Mouse (Mus musculus): Measurements from ENCODE around the gene Thap7.
A peak's percentile ranks its signal among the peaks of the same experiment; 100 is the strongest.
"Not testable (repeated sequence)": the region's sequence is repeated elsewhere in the genome, so short reads cannot be mapped to it uniquely, and the experiment has no call there.

Thap7 gene

GRCm38 (mm10) chr16:17530640-17531288 is at the start of gene Thap7:
TSS of gene Thap7 (minus strand) at chr16:17531136.
- peak; percentile 97 for DNase-seq (ENCODE audit: low read depth, low spot score)

- no peak for DNase-seq (ENCODE audit: low read depth, low spot score)
These were observed 45.9 kb upstream of the Thap7 start for GRCm38 (mm10) chr16:17576825-17577215.

- no peak for DNase-seq (ENCODE audit: low read depth, low spot score)
These were observed 45.2 kb upstream of the Thap7 start for GRCm38 (mm10) chr16:17575870-17576824.

- no peak for DNase-seq (ENCODE audit: low read depth, low spot score)
These were observed 35.2 kb upstream of the Thap7 start for GRCm38 (mm10) chr16:17566186-17566585.

- DNase-seq (ENCODE audit: low read depth, low spot score): no peak
These were observed 33.8 kb upstream of the Thap7 start for GRCm38 (mm10) chr16:17564771-17565170.

- DNase-seq (ENCODE audit: low read depth, low spot score): no peak
These were observed 33.3 kb upstream of the Thap7 start for GRCm38 (mm10) chr16:17564221-17564620.

- no peak for DNase-seq (ENCODE audit: low read depth, low spot score)
These were observed 32.6 kb upstream of the Thap7 start for GRCm38 (mm10) chr16:17563580-17563979.

GRCm38 (mm10) chr16:17561751-17562208 is 30.8 kb upstream of the Thap7 start, which contains the start of gene P2rx6:
TSS of gene P2rx6 (plus strand) at chr16:17561885.
- DNase-seq (ENCODE audit: low read depth, low spot score): peak; percentile 42

GRCm38 (mm10) chr16:17561128-17561750 is 30.3 kb upstream of the Thap7 start, which contains the start of gene Lrrc74b:
TSS of gene Lrrc74b (minus strand) at chr16:17561247.
- peak; percentile 83 for DNase-seq (ENCODE audit: low read depth, low spot score)

- no peak for DNase-seq (ENCODE audit: low read depth, low spot score)
These were observed 28.6 kb upstream of the Thap7 start for GRCm38 (mm10) chr16:17559396-17560027.

- DNase-seq (ENCODE audit: low read depth, low spot score): no peak
These were observed 27.9 kb upstream of the Thap7 start for GRCm38 (mm10) chr16:17558811-17559210.

GRCm38 (mm10) chr16:17557947-17558480 is 27.1 kb upstream of the Thap7 start:
- peak; percentile 71 for DNase-seq (ENCODE audit: low read depth, low spot score)

- DNase-seq (ENCODE audit: low read depth, low spot score): no peak
These were observed 26.0 kb upstream of the Thap7 start for GRCm38 (mm10) chr16:17556907-17557306.

- DNase-seq (ENCODE audit: low read depth, low spot score): no peak
These were observed 25.2 kb upstream of the Thap7 start for GRCm38 (mm10) chr16:17556180-17556579.

- DNase-seq (ENCODE audit: low read depth, low spot score): not testable (repeated sequence)
These were observed 23.8 kb upstream of the Thap7 start for GRCm38 (mm10) chr16:17554702-17555101.

GRCm38 (mm10) chr16:17553910-17554685 is 23.2 kb upstream of the Thap7 start:
- DNase-seq (ENCODE audit: low read depth, low spot score): peak; percentile 81

- no peak for DNase-seq (ENCODE audit: low read depth, low spot score)
These were observed 21.9 kb upstream of the Thap7 start for GRCm38 (mm10) chr16:17552837-17553236.

- DNase-seq (ENCODE audit: low read depth, low spot score): no peak
These were observed 11.7 kb upstream of the Thap7 start for GRCm38 (mm10) chr16:17542632-17543031.

GRCm38 (mm10) chr16:17536584-17536983 is 5.6 kb upstream of the Thap7 start:
- no peak for DNase-seq (ENCODE audit: low read depth, low spot score)

- no peak for DNase-seq (ENCODE audit: low read depth, low spot score)
These were observed 1.9 kb upstream of the Thap7 start for GRCm38 (mm10) chr16:17532676-17533329.

All from forelimb bud, embryonic 11.5 days (tissue).